Mouse (Mus musculus): ENCODE results near the gene Onecut1. TPM values are rescaled to one million over a fixed set of nuclear protein-coding genes. Genes with fewer than 3 reads are reported as not detected.

Gene Onecut1
- total RNA-seq, 1 experiment = 0.13 TPM

GRCm38 (mm10) chr9:74853191-74854072 lies 8.3 kb upstream of the Onecut1 start:
- no peak for DNase-seq (ENCODE audit: low read depth, low spot score)
- H3K9me3 ChIP-seq (ENCODE audit: control insufficient read depth, insufficient read depth, low read depth, low read length) = no peaks in the 10 kb centered on the region
- peak overlapping the region in 1 of 2 experiments; percentile 17; a peak in 2 of 4 replicates for H3K4me3 ChIP-seq (ENCODE audit: insufficient read depth in 1 of 2, low read depth in 1 of 2, low read length in 2 of 2, poor library complexity in 1 of 2, severe bottlenecking in 1 of 2)
- no peak overlapping the region for H3K9ac ChIP-seq (ENCODE audit: insufficient read depth, low read depth, low read length, poor library complexity, severe bottlenecking)
- in situ Hi-C loops (cut with MboI; ENCODE audit: low sequenced_read_pairs in 2 of 2, unreplicated experiment in 2 of 2) = loop anchor here in 1 of 2 experiments (25.0 kb wide), 1 partner anchor 716 kb away; no protein-coding TSS in a partner anchor
- TF ChIP-seq ZC3H11A (IDR thresholded peaks at IDR 0.05; ENCODE audit: borderline replicate concordance, low read depth, low read length) = no peak
- no peak for TF ChIP-seq HCFC1 (IDR thresholded peaks at IDR 0.05; ENCODE audit: borderline replicate concordance, insufficient read depth, low read length)
- TF ChIP-seq ZNF384 (IDR thresholded peaks at IDR 0.05; ENCODE audit: low read depth, low read length) = no peak
- no peak for TF ChIP-seq CHD2 (IDR thresholded peaks at IDR 0.05; ENCODE audit: low read depth, low read length)
- no peak for TF ChIP-seq MAFK (IDR thresholded peaks at IDR 0.05; ENCODE audit: insufficient read depth, low read depth, low read length)
- H3K4me1 ChIP-seq (ENCODE audit: control insufficient read depth in 2 of 2, insufficient read depth in 2 of 2, low read length in 2 of 2, poor library complexity in 1 of 2) = 0 out of 4 replicates have a peak, but pooled peaks cover 0 to 6% of the 10 kb centered on the region in 2 experiments
- no peak overlapping the region for H3K27ac ChIP-seq (ENCODE audit: insufficient read depth, low read depth, low read length, poor library complexity, severe bottlenecking)
- H3K36me3 ChIP-seq (ENCODE audit: control insufficient read depth, insufficient read depth, low read length, poor library complexity, severe bottlenecking) = no peaks in the 10 kb centered on the region

- Histone ChIP-seq H3K9ac (ENCODE audit: insufficient read depth, low read depth, low read length, poor library complexity, severe bottlenecking) (no peak overlapping the region), H3K4me1 (ENCODE audit: control insufficient read depth in 2 of 2, insufficient read depth in 2 of 2, low read length in 2 of 2, poor library complexity in 1 of 2) (0 out of 4 replicates have a peak, but pooled peaks cover 0 to 5% of the 10 kb centered on the region in 2 experiments), H3K4me3 (ENCODE audit: insufficient read depth in 1 of 2, low read depth in 1 of 2, low read length in 2 of 2, poor library complexity in 1 of 2, severe bottlenecking in 1 of 2) (no peak overlapping the region; a peak in 1 of 4 replicates), H3K36me3 (ENCODE audit: control insufficient read depth, insufficient read depth, low read length, poor library complexity, severe bottlenecking) (no peaks in the 10 kb centered on the region), H3K27ac (ENCODE audit: insufficient read depth, low read depth, low read length, poor library complexity, severe bottlenecking) (no peak overlapping the region), H3K9me3 (ENCODE audit: control insufficient read depth, insufficient read depth, low read depth, low read length) (no peaks in the 10 kb centered on the region)
- TF ChIP-seq ZC3H11A (IDR thresholded peaks at IDR 0.05; ENCODE audit: borderline replicate concordance, low read depth, low read length) (no peak), MAFK (IDR thresholded peaks at IDR 0.05; ENCODE audit: insufficient read depth, low read depth, low read length) (no peak), HCFC1 (IDR thresholded peaks at IDR 0.05; ENCODE audit: borderline replicate concordance, insufficient read depth, low read length) (no peak), ZNF384 (IDR thresholded peaks at IDR 0.05; ENCODE audit: low read depth, low read length) (no peak), CHD2 (IDR thresholded peaks at IDR 0.05; ENCODE audit: low read depth, low read length) (no peak)
- in situ Hi-C loops (cut with MboI; ENCODE audit: low sequenced_read_pairs in 2 of 2, unreplicated experiment in 2 of 2) = loop anchor here in 1 of 2 experiments (25.0 kb wide), 1 partner anchor 717 kb away; no protein-coding TSS in a partner anchor
- DNase-seq (ENCODE audit: low read depth, low spot score) = no peak
Measured at GRCm38 (mm10) chr9:74854073-74854591, 7.6 kb upstream of the Onecut1 start.

GRCm38 (mm10) chr9:74855446-74855845 lies 6.3 kb upstream of the Onecut1 start:
- Histone ChIP-seq H3K9ac (ENCODE audit: insufficient read depth, low read depth, low read length, poor library complexity, severe bottlenecking) (no peak overlapping the region), H3K27ac (ENCODE audit: insufficient read depth, low read depth, low read length, poor library complexity, severe bottlenecking) (no peak overlapping the region), H3K4me1 (ENCODE audit: control insufficient read depth in 2 of 2, insufficient read depth in 2 of 2, low read length in 2 of 2, poor library complexity in 1 of 2) (0 out of 4 replicates have a peak, but pooled peaks cover 0 to 4% of the 10 kb centered on the region in 2 experiments), H3K9me3 (ENCODE audit: control insufficient read depth, insufficient read depth, low read depth, low read length) (no peaks in the 10 kb centered on the region), H3K36me3 (ENCODE audit: control insufficient read depth, insufficient read depth, low read length, poor library complexity, severe bottlenecking) (no peaks in the 10 kb centered on the region), H3K4me3 (ENCODE audit: insufficient read depth in 1 of 2, low read depth in 1 of 2, low read length in 2 of 2, poor library complexity in 1 of 2, severe bottlenecking in 1 of 2) (no peak overlapping the region)
- in situ Hi-C loops (cut with MboI; ENCODE audit: low sequenced_read_pairs in 2 of 2, unreplicated experiment in 2 of 2) = loop anchor here in 1 of 2 experiments (25.0 kb wide), 1 partner anchor 718 kb away; no protein-coding TSS in a partner anchor
- TF ChIP-seq ZC3H11A (IDR thresholded peaks at IDR 0.05; ENCODE audit: borderline replicate concordance, low read depth, low read length) (no peak), CHD2 (IDR thresholded peaks at IDR 0.05; ENCODE audit: low read depth, low read length) (no peak), MAFK (IDR thresholded peaks at IDR 0.05; ENCODE audit: insufficient read depth, low read depth, low read length) (no peak), HCFC1 (IDR thresholded peaks at IDR 0.05; ENCODE audit: borderline replicate concordance, insufficient read depth, low read length) (no peak), ZNF384 (IDR thresholded peaks at IDR 0.05; ENCODE audit: low read depth, low read length) (no peak)
- no peak for DNase-seq (ENCODE audit: low read depth, low spot score)

- no peaks in the 10 kb centered on the region for H3K9me3 ChIP-seq (ENCODE audit: control insufficient read depth, insufficient read depth, low read depth, low read length)
Measured at GRCm38 (mm10) chr9:74856578-74857507, 4.9 kb upstream of the Onecut1 start.

More at GRCm38 (mm10) chr9:74856578-74857507, 4.9 kb upstream of the Onecut1 start:
- H3K27ac ChIP-seq (ENCODE audit: insufficient read depth, low read depth, low read length, poor library complexity, severe bottlenecking) = no peak overlapping the region
- no peak overlapping the region for H3K9ac ChIP-seq (ENCODE audit: insufficient read depth, low read depth, low read length, poor library complexity, severe bottlenecking)
- H3K4me3 ChIP-seq (ENCODE audit: insufficient read depth in 1 of 2, low read depth in 1 of 2, low read length in 2 of 2, poor library complexity in 1 of 2, severe bottlenecking in 1 of 2) = no peak overlapping the region
- peaks cover 0 to 6% of the 10 kb centered on the region in 2 experiments; a peak in 1 of 4 replicates for H3K4me1 ChIP-seq (ENCODE audit: control insufficient read depth in 2 of 2, insufficient read depth in 2 of 2, low read length in 2 of 2, poor library complexity in 1 of 2)
- in situ Hi-C loops (cut with MboI; ENCODE audit: low sequenced_read_pairs in 2 of 2, unreplicated experiment in 2 of 2) = loop anchor here in 1 of 2 experiments (25.0 kb wide), 1 partner anchor 720 kb away; no protein-coding TSS in a partner anchor
- no peak for DNase-seq (ENCODE audit: low read depth, low spot score)
- no peak for TF ChIP-seq ZC3H11A (IDR thresholded peaks at IDR 0.05; ENCODE audit: borderline replicate concordance, low read depth, low read length)
- TF ChIP-seq CHD2 (IDR thresholded peaks at IDR 0.05; ENCODE audit: low read depth, low read length) = no peak
- TF ChIP-seq MAFK (IDR thresholded peaks at IDR 0.05; ENCODE audit: insufficient read depth, low read depth, low read length) = no peak
- no peaks in the 10 kb centered on the region for H3K36me3 ChIP-seq (ENCODE audit: control insufficient read depth, insufficient read depth, low read length, poor library complexity, severe bottlenecking)

Measured in ES-E14 (cell line).